ENCODE assay signal across 20 mouse cellular contexts in the genomic region with DNA sequence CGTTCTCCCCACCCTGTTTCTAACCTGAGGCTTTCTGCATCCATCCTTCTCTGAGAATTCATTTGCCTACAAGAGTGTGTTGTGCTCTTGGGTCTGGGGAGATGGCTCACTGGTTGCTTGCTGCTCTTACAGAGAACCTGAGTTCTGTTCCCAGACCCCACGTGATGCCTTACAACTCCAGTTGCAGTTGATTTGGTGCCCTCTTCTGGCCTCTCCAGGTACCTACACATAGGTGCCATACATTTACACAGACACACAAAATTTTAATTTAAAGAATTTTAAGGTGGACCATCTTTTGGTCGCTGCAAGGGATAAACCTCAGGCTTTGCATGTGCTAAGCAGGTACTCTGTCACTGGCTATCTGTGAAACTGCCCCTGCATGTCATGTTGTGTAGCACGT. TPM values are rescaled to one million over a fixed set of nuclear protein-coding genes. Genes with fewer than 3 reads are reported as not detected.
"Had no signal": no experiment of that assay in that cellular context is flagged by ENCODE, and none has a peak within 500 bp of the region (broad histone marks: within the 10 kb centered on the region; RNA-seq: fewer than 3 reads in every experiment).

No protein-coding gene starts in this region.

- DNase-seq: kidney, adult 18-20 months; kidney, adult 9 months; kidney, postnatal 25 days; liver, postnatal 0 days; lung, embryonic 14.5 days; retina, postnatal 1 day; right cerebral cortex, postnatal 25 days; spleen, adult 18-20 months; thymus, adult 18-20 months; thymus, postnatal 36 days had no signal

- H3K9me3 ChIP-seq: midbrain, embryonic 12.5 days; midbrain, embryonic 15.5 days; neural tube, embryonic 12.5 days; stomach, embryonic 15.5 days had no signal

- H3K36me3 ChIP-seq: midbrain, embryonic 12.5 days; midbrain, embryonic 15.5 days; neural tube, embryonic 12.5 days; stomach, embryonic 15.5 days had no signal

- H3K4me3 ChIP-seq: midbrain, embryonic 12.5 days; midbrain, embryonic 15.5 days; neural tube, embryonic 12.5 days; stomach, embryonic 15.5 days had no signal

- H3K4me1 ChIP-seq: stomach, embryonic 15.5 days had no signal

- H3K4me2 ChIP-seq: lung, embryonic 14.5 days; midbrain, embryonic 12.5 days; midbrain, embryonic 15.5 days; neural tube, embryonic 12.5 days; stomach, embryonic 15.5 days had no signal

- H3K27ac ChIP-seq: kidney, postnatal 0 days; liver, embryonic 14.5 days; macrophage; midbrain, embryonic 12.5 days; midbrain, embryonic 15.5 days; neural tube, embryonic 12.5 days; stomach, embryonic 15.5 days had no signal

- ATAC-seq: liver, postnatal 0 days; lung, postnatal 0 days; midbrain, embryonic 15.5 days had no signal

- H3K9ac ChIP-seq: liver, embryonic 14.5 days; liver, postnatal 0 days; lung, embryonic 14.5 days; midbrain, embryonic 12.5 days; midbrain, embryonic 15.5 days; neural tube, embryonic 12.5 days; stomach, embryonic 15.5 days had no signal

- H3K27me3 ChIP-seq: midbrain, embryonic 12.5 days; midbrain, embryonic 15.5 days; neural tube, embryonic 12.5 days; stomach, embryonic 15.5 days had no signal

RNA-seq across cellular contexts. Expression of a gene that starts 57.5 kb away (rescaled TPM):
- total RNA-seq: liver, adult 2 months had no signal
- polyA plus RNA-seq: limb, embryonic 11.5 days; liver, postnatal 0 days; lung, embryonic 14.5 days had no signal
